Mouse (Mus musculus): ENCODE measurements around the gene Gm37240.

Gm37240 gene

DNA sequence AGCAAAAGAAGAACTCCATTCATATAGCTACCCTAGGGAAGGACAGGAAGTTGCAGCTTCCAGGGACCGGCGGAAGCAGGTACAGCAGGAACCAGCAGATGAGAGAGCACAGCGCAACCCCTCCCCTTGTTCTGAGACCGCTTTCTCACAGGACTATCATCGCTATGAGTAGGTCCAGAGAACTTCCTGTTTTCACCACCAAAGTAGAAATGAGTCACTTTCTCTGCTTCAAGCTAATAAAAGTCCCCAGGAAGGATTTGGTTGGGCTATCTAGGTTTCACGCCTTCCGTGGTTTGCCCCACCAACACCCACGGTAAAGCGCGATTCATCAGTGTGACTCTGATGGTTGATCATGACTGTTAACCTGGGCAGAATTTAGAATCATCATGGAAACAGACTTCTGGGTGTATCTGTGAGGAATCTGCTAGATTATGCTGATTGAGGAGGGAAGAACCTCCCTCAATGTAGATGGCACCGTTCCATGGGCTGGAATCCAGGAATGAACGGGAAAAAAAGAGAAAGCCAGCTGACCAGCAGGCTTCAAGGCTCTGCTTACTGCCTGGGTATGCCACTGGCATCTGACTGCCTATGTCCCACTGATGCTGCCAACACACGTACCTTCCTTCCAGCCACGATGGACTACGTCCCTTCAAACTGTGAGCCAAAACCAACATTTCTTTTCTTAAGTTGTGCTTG lies 1172.1 kb downstream of the Gm37240 start:
- DNase-seq, result no peak

DNA sequence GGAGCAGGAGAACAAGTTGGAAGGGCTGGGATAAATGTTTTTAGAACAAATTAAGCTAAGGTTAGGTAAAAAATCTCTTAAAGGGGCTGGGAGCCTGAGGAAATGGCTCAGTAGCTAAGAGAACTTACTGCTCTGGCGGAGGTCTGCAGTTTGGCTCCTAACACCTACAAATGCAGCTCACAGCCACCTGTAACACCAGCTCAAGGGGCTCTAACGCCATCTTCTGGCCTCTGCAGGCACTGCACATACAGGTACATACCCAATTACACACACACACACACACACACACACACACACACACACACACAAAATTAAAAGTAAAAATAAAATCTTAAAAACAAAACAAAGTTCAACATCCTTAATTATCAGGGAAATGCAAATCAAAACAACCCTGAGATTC lies 1174.4 kb downstream of the Gm37240 start:
- DNase-seq, result no peak

DNA sequence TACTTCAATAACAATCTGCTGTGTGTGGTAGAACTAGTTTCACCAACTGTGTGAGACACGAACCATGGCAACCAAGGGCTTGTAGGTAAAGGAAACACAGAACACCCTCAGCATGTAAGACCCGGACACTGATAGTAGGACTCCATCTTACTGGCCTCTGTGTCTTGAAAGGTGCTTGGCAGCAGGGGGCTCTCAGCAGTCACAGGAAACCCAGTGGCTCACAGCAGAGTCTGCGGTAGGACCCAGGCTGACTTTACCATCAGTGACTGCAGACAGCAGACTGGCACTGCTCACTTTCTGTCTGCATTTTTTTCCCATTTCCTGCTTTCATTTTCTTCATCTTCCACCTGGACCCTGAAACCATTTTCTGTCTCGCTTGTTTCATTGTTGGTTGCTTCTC lies 1176.6 kb downstream of the Gm37240 start:
- DNase-seq, result no peak

DNA sequence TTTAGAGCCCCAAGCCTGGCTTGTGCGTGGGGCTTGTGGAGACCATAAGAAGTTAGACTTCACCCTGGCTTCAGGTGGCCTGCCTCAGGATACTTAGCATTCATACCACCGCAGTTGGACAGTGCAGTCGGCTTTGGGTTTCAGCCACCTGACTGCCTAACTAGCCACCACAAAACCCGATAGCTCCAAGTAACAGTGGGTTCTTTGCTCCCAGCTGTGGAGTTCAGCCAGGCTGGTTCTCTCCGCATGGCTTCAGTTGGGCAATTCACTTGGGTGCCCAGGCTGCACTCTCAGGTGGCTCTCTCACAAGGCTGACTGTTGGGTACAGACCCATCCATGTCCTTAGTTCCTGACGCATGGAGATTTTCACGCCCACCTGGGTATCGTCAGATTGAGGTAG lies 1177.4 kb downstream of the Gm37240 start:
- DNase-seq, result no peak

DNA sequence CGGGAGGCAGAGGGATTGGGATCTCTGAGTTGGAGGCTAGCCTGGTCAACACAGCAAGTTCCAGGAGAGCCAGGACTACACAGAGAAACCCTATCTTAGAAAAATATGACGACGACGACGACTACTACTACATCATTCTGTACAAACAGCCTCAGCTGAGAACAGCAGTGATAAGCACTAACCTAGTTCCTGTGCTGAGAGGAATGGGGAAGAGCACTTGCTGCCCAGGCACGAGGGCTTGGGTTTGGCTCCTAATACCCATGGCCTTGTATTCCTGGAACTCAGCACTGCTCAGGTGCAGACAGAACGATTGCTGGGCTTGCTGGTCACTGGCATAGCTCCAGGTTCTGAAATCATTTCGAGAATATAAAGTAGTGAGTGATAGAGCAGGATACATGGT lies 1178.2 kb downstream of the Gm37240 start:
- DNase-seq, result no peak

DNA sequence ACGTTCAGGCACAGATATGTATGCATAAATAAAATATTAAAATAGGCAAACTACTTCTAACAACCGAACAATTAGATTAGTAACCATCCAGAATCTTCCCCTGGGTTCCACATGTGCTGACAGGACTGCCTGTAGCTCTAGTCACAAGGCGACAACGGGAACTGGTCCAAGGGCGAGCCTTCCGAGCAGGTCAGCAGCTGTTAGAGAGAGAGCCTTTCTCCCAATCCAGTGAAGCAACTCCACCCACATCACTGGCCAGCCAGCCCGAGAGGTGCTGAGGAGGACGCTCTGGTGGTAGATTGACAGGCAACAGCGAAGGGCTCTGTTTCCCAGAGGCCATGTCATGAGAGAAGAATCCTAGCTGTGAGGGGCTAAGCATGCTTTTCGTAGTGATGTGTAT lies 1178.8 kb downstream of the Gm37240 start:
- DNase-seq, result no peak

DNA sequence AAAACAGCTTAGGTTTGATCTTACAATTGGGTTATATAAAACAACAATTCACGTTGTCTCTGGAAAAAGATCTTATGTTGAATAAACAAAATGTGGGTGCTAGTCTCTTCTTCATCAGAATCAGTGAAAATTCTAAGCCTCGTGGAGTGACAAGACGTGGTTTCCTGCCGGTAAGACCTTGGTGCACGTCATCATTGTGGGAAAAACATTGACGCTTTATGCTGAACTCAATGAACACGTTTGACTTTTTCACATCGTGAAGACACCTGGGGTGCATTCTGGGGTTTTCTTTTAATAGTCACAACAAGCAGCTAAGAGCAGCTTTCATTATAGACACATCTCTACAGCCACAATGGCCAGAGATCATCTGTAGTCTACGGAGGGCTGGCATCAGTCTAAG lies 1182.1 kb downstream of the Gm37240 start:
- no peak for DNase-seq

DNA sequence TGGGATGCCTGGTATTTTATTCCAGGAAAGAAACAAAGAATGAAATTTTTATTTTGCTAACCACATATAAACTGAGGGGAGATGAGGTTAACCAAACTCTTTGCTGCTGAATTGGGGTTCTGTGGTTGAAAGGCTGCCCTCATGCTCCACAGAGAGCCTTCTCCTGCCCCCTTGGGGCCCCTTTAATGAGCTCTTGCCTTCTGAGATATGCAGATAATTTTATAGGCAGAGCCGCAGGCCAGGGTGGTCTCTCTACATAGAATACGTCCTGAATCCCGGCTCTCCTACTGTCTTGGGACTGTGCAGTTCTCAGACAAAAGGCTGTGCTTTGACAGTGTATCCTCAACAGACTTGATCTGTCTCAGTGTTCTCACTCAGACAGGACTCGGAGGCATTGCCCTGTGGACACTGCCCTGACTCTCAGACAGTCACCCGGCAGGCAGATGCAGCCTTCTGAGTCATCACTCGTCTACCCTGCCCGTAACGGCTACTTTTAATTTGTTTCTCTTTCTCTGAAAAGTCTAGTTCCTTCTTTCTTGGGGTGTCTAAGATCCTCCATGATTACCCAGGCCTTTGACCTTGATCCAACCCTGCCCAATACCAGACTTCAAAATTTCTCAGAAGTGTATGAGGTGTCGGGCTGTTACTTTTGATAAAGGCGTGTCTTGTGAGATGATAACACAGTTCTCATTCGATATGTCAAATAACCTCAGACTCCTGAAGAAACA lies 1184.1 kb downstream of the Gm37240 start:
- DNase-seq, result no peak

DNA sequence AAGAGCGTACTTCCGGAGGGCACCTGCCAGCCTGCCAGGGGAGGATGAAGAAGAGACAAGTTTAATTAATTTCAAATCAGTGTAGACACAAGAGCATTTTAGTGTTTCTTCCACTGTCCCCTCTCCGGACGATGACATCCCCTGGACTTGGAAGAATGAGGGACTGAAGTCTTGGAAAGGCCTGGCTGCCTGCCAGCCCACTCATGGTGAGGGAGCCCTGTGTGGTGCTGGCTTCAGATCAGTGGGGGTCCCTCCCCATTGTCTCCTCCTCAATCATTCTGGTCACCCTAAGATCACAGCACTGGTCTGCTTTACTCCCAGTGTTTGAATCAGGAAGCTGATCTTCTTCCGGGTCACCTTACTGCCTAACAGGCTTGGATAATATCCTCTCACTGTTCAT lies 1185.4 kb downstream of the Gm37240 start:
- DNase-seq, result no peak

DNA sequence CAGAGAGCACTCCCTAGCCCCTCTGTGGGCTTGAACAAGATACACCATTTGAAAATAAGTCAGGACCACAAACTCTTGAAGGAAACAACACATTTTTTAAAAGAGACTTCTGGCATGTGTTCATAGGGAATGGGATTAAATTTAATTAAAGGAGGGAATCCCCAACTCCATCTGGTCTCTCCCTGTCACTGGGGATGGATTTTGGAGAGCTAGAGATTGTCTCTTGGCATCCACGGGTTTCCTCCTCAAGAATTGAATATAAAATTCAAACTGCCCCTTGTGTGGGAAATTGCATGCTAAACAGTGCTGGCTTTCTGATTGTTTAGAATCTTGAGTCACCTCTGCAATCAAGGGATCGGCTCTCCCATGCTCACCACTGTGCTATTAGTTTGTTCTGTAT lies 1185.8 kb downstream of the Gm37240 start:
- DNase-seq, result no peak

DNA sequence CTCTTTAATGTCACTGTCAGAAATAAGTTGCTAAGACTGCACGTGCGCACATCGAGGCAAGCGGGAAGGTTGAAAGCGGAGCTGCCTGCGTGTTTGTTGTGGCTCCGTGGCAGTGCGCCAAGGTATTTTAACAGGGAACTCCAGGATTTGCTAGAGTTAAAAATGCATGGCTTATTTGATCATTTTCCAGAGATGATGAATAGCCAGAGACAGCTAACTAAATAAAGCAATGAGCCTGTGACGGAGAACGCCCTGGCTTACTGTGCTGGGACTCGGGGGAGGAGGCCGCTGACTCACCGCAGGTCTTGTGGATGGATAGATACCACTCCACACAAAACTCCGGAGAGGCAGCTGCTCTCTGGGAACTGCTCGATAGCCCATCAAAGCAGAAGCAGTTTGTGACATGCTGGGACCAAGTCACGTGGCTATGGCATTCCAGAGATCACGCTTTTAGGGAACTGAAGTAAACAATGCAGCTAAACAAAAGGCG lies 1190.8 kb downstream of the Gm37240 start:
- no peak for DNase-seq

DNA sequence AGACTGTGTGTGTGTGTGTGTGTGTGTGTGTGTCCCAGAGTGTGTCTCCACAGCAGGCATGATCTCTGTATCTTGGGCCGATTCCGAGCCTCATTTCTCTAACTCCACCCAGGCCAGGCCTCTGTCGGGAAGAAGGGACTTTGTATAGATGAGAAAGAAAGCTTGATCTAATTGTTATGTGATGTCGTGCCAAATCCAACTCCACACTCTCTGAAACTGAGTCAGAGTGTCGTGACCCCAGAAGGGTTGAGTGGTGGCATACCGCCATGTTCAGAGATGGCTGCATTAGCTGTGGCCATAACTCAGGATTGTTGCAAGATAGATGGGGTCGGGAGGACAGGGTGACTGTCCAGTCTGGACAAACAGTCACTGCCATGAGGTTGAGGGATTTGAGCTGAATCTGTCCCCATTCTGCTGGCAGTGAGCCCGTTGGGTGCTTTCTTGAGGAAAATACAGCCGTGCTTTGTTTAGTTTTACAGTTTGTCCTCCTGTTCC lies 1191.4 kb downstream of the Gm37240 start:
- no peak for DNase-seq

DNA sequence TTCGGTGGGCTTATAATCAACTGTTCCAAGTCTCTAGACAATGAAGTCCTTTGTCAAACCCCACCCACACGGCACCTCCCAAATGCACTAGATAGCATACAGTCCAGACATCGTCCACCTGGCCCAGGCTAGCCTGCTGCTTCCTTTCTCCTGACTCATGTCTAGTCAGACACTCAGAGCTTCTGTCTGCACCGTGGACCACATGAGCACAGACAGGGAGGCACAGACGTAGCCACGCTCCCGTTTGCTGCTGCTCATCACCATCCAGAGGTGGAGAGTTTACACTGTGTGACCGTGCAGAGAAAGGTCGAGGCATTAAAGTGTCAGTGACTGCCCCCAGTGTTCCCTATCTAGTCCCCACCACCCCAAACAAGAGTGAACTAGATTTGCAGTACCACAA lies 1191.9 kb downstream of the Gm37240 start:
- DNase-seq, result no peak

DNA sequence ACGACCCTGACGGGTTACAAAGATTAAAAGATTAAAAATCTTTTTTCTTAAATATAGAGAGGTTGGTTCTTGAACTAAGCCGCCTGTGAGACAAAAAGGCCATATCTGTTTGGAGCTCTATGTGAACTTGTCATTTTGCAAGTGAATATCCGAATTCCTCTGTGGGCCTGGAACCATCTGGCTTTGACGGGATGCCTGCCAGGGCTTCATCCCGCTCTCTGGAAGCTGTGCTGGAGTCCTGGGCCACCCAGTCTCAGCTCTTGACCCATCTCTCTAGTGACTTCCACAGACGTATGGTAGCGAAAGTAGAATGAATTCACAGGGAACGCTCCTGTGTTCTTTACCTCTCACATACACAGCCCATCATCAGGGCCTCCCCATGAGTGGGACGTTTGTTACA lies 1193.4 kb downstream of the Gm37240 start:
- DNase-seq, result no peak

DNA sequence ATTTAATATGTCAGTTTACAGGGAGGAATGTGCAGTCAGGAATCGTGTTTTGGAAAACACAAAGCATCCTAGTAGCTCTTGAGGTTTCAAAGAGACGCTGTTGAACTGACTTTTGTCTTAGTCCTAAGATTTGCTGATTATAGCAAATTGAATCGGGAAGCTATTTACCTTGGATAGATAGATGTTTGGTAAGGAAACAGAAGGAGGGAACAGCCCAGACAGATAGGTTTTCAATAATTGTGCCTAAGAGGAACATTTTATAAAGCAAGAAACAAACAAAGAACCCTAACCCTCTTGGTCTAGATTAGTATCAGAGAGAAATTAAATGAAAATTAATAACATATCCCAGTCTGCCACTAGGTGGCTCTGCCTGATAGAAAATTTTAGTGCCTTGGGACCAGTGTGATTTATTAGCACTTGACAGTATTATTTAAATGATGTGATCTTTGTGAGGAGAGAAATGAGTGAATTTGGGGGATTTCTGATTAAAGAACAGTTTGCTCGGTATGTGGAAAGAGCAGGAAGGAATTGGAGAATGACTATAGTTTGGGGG lies 1194.6 kb downstream of the Gm37240 start:
- no peak for DNase-seq

DNA sequence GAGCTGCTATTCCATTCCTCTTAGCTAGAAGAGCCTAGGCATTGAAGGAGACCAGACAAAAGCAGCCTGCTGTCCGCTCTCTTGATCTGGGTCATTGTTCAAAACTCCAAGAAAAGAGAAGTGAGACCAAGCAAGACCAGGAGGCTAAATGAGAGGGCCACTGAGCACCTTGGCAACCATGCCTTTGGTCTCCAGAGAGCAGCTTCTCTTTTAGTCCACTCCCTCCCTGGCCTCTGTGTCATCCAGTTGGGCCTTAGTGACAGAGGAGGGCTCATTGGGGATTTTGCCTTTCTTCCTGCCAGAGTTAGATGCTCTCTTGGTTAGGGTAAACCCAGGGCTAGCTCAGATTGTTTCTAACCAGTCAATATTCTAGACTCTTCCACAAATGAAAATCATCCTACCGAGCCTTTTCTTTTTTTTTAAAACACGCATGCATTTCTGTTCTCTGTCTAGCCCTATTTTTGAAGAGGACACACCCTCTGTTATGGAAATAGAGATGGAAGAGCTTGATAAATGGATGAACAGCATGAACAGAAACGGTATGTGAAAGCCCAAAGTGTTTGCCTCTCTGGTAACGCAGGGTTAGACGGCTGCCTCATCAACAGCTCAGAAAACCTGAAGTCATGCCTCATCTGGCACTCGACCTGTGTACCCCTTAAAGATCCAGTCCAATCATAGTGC lies 1197.1 kb downstream of the Gm37240 start:
- no peak for DNase-seq

DNA sequence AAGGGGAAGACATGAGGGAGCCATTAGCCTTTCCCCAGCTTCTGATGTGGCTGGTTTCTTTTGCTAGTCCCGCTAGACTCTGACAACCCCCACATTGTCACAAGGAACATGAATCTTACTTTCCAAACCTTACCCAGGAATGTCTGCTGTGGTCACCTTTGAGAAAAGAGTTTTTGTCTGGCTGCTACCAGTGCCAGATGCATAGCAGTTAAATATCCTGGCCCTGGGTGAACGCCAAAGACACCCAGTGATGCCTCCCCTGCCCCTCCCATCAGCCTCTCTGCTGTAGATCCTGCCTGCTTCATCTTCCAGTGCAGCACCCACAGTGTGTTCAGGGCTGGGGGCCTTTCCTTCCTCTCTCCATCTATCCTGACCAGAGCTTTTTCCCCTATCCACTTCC lies 1197.7 kb downstream of the Gm37240 start:
- no peak for DNase-seq

DNA sequence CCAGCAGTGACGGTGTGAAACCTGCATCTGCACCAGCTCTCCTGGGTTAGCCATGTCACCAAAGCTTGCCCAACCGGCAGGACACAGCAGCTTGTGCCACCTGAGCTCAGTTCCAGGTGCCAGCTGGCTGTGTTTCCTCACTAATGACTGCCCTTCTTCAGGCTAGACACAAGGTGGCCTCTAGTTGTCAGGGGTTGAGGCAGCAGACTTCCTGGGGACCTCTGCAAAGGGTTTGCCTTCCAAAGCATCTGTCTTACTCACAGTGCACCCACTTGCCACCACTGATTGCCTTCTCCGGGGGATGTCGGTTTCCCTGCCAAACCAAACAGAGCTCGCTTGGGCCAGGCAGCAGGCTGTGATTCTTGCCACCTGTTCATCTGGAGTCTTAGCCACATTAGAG lies 1199.1 kb downstream of the Gm37240 start:
- peak; percentile 60 for DNase-seq

DNA sequence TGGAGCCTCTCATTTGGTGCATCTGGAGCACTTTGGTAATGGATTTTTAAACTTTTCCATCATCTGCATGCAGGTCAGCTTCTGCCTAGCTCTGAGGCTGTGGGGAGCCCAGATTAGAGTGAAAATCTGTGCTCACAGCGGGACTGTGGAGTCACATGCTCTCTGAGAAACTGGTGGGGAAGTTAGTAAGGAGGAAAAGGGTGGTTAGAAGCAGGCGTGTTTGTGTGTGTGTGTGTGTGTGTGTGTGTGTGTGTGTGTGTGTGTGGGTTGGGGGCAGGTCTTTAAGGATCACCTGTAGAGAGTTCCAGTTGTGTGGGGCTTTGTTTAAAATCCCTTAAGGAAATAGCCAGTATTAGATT lies 1199.9 kb downstream of the Gm37240 start:
- no peak for DNase-seq

DNA sequence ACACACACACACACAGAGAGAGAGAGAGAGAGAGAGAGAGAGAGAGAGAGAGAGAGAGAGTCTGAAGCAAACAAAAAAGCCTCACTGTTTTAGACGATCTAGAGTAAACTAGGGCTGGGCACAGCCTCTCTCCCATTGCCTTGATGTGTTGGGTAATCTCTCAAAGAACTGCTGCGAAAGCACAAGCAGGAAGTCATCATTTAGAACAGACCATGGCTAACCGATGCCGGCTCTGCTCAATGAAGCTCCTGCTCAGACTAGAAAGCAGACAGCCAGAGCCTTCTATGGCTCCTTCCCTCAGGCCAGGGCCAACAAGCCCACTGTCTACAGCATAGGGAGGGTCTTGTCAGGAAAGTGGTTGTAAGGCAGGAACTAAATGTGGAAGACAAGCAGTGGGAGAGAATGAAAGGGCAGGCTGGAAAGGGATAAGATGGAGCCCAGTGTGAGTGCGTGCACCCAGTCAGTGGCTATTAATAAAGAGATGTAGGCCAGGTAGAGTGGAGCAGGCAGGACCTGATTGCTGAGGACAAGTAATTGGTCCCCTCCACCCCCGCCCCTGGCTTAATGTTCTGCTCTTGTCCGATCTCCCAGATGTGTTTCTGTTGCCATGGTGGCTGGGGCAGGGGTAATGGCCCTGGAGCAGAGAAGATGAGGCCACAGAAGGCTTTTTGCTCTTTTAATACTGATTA lies 1200.4 kb downstream of the Gm37240 start:
- DNase-seq, result no peak

DNA sequence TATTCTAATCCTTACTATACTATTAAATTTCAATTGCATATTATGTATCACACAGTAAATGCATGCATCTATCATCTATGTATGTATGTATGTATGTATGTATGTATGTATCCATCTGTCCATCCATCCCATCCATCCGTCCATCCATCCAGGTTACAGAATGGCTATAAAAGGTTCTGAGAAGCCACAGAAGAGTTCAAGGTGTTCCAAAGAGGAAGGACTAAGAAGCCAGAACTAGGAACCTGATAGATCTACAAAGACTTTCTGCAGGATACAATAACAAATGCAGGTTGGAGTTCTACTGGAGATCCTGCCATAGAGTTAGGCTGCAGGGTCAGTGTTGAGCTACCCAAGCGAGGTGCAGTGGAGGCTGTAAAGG lies 1201.0 kb downstream of the Gm37240 start:
- DNase-seq, result no peak

DNA sequence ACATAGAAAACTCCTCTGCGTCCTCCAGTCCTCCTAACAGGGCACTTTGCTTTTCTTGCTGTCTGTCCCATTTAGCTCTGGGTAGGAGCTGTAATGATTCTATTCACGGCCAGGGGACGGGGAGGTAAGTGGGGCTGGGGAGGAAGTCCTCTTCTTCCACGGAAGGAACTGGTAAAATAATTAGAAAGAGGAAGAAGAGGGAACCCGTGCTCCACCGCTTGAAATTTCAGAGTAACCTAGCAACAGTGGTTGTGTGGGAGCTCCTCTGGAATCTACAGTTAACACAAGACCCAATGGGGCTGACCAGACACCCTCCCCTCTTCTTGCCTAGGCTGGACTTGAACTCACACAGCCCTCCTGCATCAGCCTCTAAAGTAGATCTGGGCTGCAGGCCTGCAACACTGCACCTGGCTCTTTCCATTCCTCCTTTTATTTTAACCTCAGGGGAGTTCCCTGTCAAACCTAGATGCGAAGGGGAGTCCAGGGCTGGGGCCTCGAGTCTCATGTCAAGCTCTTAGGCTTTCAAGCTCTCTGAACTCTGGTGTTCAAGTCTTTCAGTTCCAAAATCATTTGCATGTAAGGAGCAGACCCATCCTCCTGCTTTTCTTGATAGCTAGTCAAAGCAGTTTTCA lies 1201.5 kb downstream of the Gm37240 start:
- DNase-seq, result no peak

DNA sequence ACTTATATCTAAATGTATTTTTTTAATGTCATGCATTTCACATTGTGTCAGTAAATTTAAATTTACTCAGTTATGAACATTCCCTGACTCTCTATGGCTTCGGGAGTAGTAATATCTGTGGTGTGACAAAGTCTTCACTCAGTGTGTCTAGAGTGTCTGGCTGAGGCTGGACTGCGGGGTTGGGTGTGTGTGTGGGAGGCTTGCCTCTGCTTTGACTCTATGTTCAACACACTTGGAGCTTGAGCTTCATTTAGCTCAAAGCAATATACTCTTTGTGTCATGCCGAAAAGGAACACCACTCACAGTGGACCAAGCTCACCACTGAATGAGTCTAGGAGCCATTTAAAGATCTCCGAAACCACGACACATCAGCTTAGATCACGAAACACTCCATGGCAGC lies 1203.5 kb downstream of the Gm37240 start:
- no peak for DNase-seq
